Mouse (Mus musculus) liver, adult 2 months (tissue): ENCODE measurements around the gene Gm28845. TPM values are rescaled to one million over a fixed set of nuclear protein-coding genes. Genes with fewer than 3 reads are reported as not detected.

Source experiments
- DNase-seq: peaks from one replicate; pipeline ENCODE4 v3.0.0-alpha.2; 2011; ENCODE audit warnings: low read depth, low spot score; ENCODE audit errors: extremely low read depth
- H3K27ac ChIP-seq: fragments of 200-500 bp; replicated peaks from 2 replicates; pipeline ENCODE4 v1.5.1; 2012; ENCODE audit warnings: low read depth, mild to moderate bottlenecking, control low read depth, inconsistent platforms, low read length; ENCODE audit not compliant: insufficient read depth
- H3K27me3 ChIP-seq: fragments of 200-500 bp; 2 replicates; pipeline ENCODE4 v1.6.1; 2012; ENCODE audit warnings: mild to moderate bottlenecking, moderate library complexity, low read length, inconsistent platforms; ENCODE audit not compliant: control insufficient read depth, insufficient read depth
- H3K36me3 ChIP-seq: fragments of 200-500 bp; 2 replicates; pipeline ENCODE4 v1.6.1; 2012; ENCODE audit warnings: low read length, inconsistent platforms; ENCODE audit not compliant: control insufficient read depth, insufficient read depth
- H3K4me1 ChIP-seq: fragments of 200-500 bp; 2 replicates; pipeline ENCODE4 v1.6.1; 2011; ENCODE audit warnings: low read length; ENCODE audit not compliant: control insufficient read depth, insufficient read depth
- H3K4me3 ChIP-seq: fragments of 200-500 bp; 2 replicates; pipeline ENCODE4 v1.5.1; 2011; ENCODE audit warnings: low read depth, mild to moderate bottlenecking, control low read depth, low read length, moderate library complexity; ENCODE audit not compliant: insufficient read depth
- H3K79me2 ChIP-seq: fragments of 200-500 bp; 2 replicates; pipeline ENCODE4 v1.6.1; 2012; ENCODE audit warnings: inconsistent platforms, mild to moderate bottlenecking, low read length, moderate library complexity; ENCODE audit not compliant: control insufficient read depth, insufficient read depth
- H3K9ac ChIP-seq: fragments of 200-500 bp; 2 replicates; pipeline ENCODE4 v1.6.1; 2012; ENCODE audit warnings: low read depth, mild to moderate bottlenecking, control low read depth, inconsistent platforms, low read length
- CTCF ChIP-seq: fragments of 200-500 bp; IDR thresholded peaks from 2 replicates; pipeline ENCODE4 v1.5.1; 2011; ENCODE audit warnings: low read depth, low read length, control low read depth
- POLR2A ChIP-seq: fragments of 200-500 bp; IDR thresholded peaks from 2 replicates; pipeline ENCODE4 v1.6.1; 2011; ENCODE audit warnings: low read length, control low read depth; ENCODE audit not compliant: insufficient read depth; ENCODE audit errors: extremely low read depth
- WGBS: fragments of 180-500 bp; shearing (Covaris S2); methylation state at CpG from one replicate; pipeline ENCODE4 v1.1.7; 2018; 5-methylcytosine and 5-hydroxymethylcytosine counted together
- polyA plus RNA-seq: library from polyadenylated mRNA; depleted of rRNA; stranded (reverse); fragments of >200 nt; gene quantifications from 2 replicates; pipeline ENCODE4 v1.2.3, GENCODE M21; 2012; rRNA removed
- total RNA-seq: library from RNA; depleted of rRNA; stranded (reverse); fragments of >200 nt; gene quantifications from 2 replicates; pipeline ENCODE4 v1.2.3, GENCODE M21; 2014; rRNA removed

The Gm28845 gene
- total RNA-seq, result not detected in 2 replicates
- not detected in 2 replicates for polyA plus RNA-seq

DNA sequence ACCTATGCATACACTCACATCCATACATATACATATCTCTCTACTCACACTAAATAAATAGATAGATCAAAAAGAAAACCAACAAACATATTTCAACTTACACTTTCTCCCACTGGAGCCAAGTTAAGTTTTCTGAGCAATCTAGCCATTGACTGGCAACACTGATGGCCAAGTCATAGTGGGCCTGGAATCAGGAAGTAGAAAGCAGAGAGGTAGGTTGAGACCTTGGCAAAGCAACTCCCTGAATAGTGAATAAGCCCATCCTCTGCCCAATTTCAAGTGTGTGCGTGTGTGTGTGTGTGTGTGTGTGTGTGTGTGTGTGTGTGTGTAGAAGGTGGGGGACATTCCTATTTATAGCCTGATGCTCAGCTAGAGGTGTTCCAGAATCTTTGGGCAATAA lies at the start of gene Gm28845:
Gene Gm28845 (minus strand): TSS at position 121 of the 400 bp plus-strand sequence.
- H3K27ac ChIP-seq, result peak within 1 kb of the TSS; percentile 23; the same call in 1 of the 2 replicates
- WGBS, result 85% methylated on average over 1 of the region's 1 CpGs
- TF ChIP-seq POLR2A (no peak), CTCF (no peak)

GRCm38 (mm10) chr1:65167496-65167895 lies 48.1 kb upstream of the Gm28845 start:
- no peak for TF ChIP-seq POLR2A
- TF ChIP-seq CTCF, result no peak
- DNase-seq, result peak; percentile 59
- H3K27ac ChIP-seq, result peak overlapping the region; percentile 54; the same call in 1 of the 2 replicates
- H3K4me3 ChIP-seq, result no peak overlapping the region
- H3K36me3 ChIP-seq, result peaks cover 90% of the 10 kb centered on the region
- no peaks in the 10 kb centered on the region for H3K27me3 ChIP-seq
- no peaks in the 10 kb centered on the region for H3K79me2 ChIP-seq
- 26% methylated on average over 1 of the region's 1 CpGs for whole genome bisulfite sequencing
- peaks cover 22% of the 10 kb centered on the region for H3K4me1 ChIP-seq
- H3K9ac ChIP-seq, result no peak overlapping the region

More for the DNA sequence above, at the start of gene Gm28845:
- Histone ChIP-seq H3K36me3 (no peaks in the 10 kb centered on the region), H3K4me3 (no peak within 1 kb of the TSS), H3K4me1 (peaks cover 13% of the 10 kb centered on the region), H3K79me2 (no peaks in the 10 kb centered on the region), H3K27me3 (no peaks in the 10 kb centered on the region), H3K9ac (no peak within 1 kb of the TSS)
- no peak for DNase-seq

DNA sequence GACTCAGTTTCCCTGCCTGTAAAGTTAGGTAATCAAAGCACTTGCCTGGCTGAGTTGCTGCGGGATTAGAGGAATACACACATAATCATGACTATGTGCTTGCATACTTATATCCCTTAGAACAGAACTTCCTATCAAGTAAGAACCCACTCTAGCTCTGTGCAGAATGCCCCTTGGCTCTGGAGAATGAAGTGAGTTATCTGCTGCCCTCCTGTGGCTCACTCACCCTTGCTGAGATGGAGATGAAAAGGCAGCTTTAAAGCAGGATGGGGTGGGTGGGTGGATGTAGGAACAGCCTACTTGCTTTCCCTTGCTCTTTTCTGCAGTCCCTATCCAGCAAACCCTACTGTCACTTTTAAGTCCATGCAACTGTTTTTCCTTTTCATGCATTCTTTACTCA lies 42.9 kb upstream of the Gm28845 start:
- H3K36me3 ChIP-seq, result peaks cover 90% of the 10 kb centered on the region
- 96% methylated on average over 1 of the region's 1 CpGs for WGBS
- no peak overlapping the region for H3K27ac ChIP-seq
- no peak for TF ChIP-seq CTCF
- TF ChIP-seq POLR2A, result no peak
- no peak overlapping the region for H3K4me3 ChIP-seq
- no peaks in the 10 kb centered on the region for H3K27me3 ChIP-seq
- no peak overlapping the region for H3K9ac ChIP-seq
- H3K4me1 ChIP-seq, result 0 out of 2 replicates have a peak, but pooled peaks cover 2% of the 10 kb centered on the region
- no peak for DNase-seq
- no peaks in the 10 kb centered on the region for H3K79me2 ChIP-seq

- Histone ChIP-seq H3K4me1 (peaks cover 11% of the 10 kb centered on the region; the same call in 1 of the 2 replicates), H3K36me3 (peaks cover 33% of the 10 kb centered on the region), H3K27ac (no peak overlapping the region), H3K27me3 (no peaks in the 10 kb centered on the region), H3K4me3 (no peak overlapping the region), H3K79me2 (no peaks in the 10 kb centered on the region), H3K9ac (no peak overlapping the region)
- 87% methylated on average over 5 of the region's 5 CpGs for WGBS
- TF ChIP-seq POLR2A (no peak), CTCF (no peak)
- no peak for DNase-seq
Measured at GRCm38 (mm10) chr1:65156111-65156510, 36.8 kb upstream of the Gm28845 start.

DNA sequence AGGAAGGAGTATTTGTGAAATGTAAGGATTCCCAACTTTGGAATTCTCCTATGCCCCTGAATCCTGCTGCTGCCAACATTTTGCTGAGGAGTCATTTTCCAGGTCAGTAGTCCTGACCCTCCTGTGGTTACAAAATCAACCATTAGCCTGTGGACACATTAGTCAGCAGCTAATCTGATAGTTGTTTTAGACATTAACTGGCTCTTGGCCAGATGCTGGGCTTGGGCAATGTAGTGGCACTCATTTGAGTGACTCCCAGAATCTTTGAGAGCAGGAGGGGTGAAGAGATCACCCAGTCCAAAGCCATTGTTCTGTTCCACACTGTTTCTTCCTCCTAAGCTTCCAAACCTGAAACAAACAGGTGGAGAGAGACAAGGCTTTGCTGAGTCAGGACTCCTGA lies 35.5 kb upstream of the Gm28845 start:
- Histone ChIP-seq H3K79me2 (no peaks in the 10 kb centered on the region), H3K4me3 (no peak overlapping the region), H3K9ac (no peak overlapping the region), H3K36me3 (peaks cover 20% of the 10 kb centered on the region), H3K27me3 (no peaks in the 10 kb centered on the region), H3K4me1 (peaks cover 9% of the 10 kb centered on the region; the same call in 1 of the 2 replicates), H3K27ac (no peak overlapping the region)
- TF ChIP-seq POLR2A, result no peak
- TF ChIP-seq CTCF, result no peak
- DNase-seq, result peak; percentile 91

GRCm38 (mm10) chr1:65147971-65148370 lies 28.6 kb upstream of the Gm28845 start:
- 60% methylated on average over 3 of the region's 3 CpGs for WGBS
- Histone ChIP-seq H3K36me3 (no peaks in the 10 kb centered on the region), H3K79me2 (no peaks in the 10 kb centered on the region), H3K27me3 (no peaks in the 10 kb centered on the region), H3K4me3 (no peak overlapping the region), H3K9ac (no peak overlapping the region), H3K4me1 (no peaks in the 10 kb centered on the region), H3K27ac (no peak overlapping the region)
- TF ChIP-seq CTCF (no peak), POLR2A (no peak)
- DNase-seq, result no peak
